Mouse (Mus musculus) lung, adult 2 months (tissue): ENCODE data around the gene Tlk1.

ENCODE experiments used
- CTCF ChIP-seq: fragments of 200-500 bp; IDR thresholded peaks from 2 replicates; pipeline ENCODE4 v1.5.1; 2011; ENCODE audit warnings: mild to moderate bottlenecking, low read length, control low read depth; ENCODE audit not compliant: insufficient read depth
- POLR2A ChIP-seq: fragments of 200-500 bp; IDR thresholded peaks from 2 replicates; pipeline ENCODE4 v1.6.1; 2011; ENCODE audit warnings: low read depth, mild to moderate bottlenecking, control low read depth, low read length, borderline replicate concordance; ENCODE audit errors: extremely low read depth

GRCm38 (mm10) chr2:70859740-70860139 lies 34.2 kb upstream of the Tlk1 start:
- TF ChIP-seq CTCF (no peak), POLR2A (no peak)
